Mouse (Mus musculus) E14TG2a.4 (cell line): Measurements from ENCODE around the gene Hist2h4.

Experiments
- H3K27me3 ChIP-seq: 2 replicates; pipeline ENCODE4 v1.6.1; 2014; ENCODE audit warnings: low read length, control low read depth; ENCODE audit not compliant: insufficient read depth
- H3K36me3 ChIP-seq: 2 replicates; pipeline ENCODE4 v1.6.1; 2014; ENCODE audit warnings: low read length, control low read depth; ENCODE audit not compliant: insufficient read depth
- H3K4me1 ChIP-seq: replicated peaks from 2 replicates; pipeline ENCODE4 v1.6.1; 2014; ENCODE audit warnings: low read depth, low read length, control low read depth
- H3K4me3 ChIP-seq: replicated peaks from 2 replicates; pipeline ENCODE4 v1.5.1; 2014; ENCODE audit warnings: mild to moderate bottlenecking, low read length
- H3K9me3 ChIP-seq: 2 replicates; pipeline ENCODE4 v1.6.1; 2014; ENCODE audit warnings: low read length, control low read depth
- CTCF ChIP-seq: conservative IDR thresholded peaks from 2 replicates; pipeline ENCODE4 v1.5.1; 2014; ENCODE audit warnings: low read length
- NANOG ChIP-seq: IDR thresholded peaks from 2 replicates; pipeline ENCODE4 v1.6.1; 2014; ENCODE audit warnings: borderline replicate concordance, low read length, mixed read lengths
- POU5F1 ChIP-seq: IDR thresholded peaks from 2 replicates; pipeline ENCODE4 v1.6.1; 2014; ENCODE audit warnings: low read length, borderline replicate concordance

The Hist2h4 gene

GRCm38 (mm10) chr3:96264404-96264949, 1.4 kb upstream of the Hist2h4 start:
- TF ChIP-seq CTCF (no peak), NANOG (no peak), POU5F1 (no peak)

GRCm38 (mm10) chr3:96263558-96264403, 670 bp upstream of the Hist2h4 start:
- H3K9me3 ChIP-seq, result no peaks in the 10 kb centered on the region
- TF ChIP-seq NANOG, result no peak
- TF ChIP-seq POU5F1, result no peak
- TF ChIP-seq CTCF, result no peak
- H3K27me3 ChIP-seq, result no peaks in the 10 kb centered on the region
- H3K4me3 ChIP-seq, result peak overlapping the region; percentile 79
- H3K4me1 ChIP-seq, result peaks cover 55% of the 10 kb centered on the region
- H3K36me3 ChIP-seq, result no peaks in the 10 kb centered on the region

More at GRCm38 (mm10) chr3:96264404-96264949, 1.4 kb upstream of the Hist2h4 start:
- Histone ChIP-seq H3K9me3 (no peaks in the 10 kb centered on the region), H3K27me3 (no peaks in the 10 kb centered on the region), H3K4me3 (peak overlapping the region; percentile 79), H3K4me1 (peaks cover 52% of the 10 kb centered on the region), H3K36me3 (no peaks in the 10 kb centered on the region)

GRCm38 (mm10) chr3:96262216-96262875, 765 bp downstream of the Hist2h4 start:
- Histone ChIP-seq H3K36me3 (no peaks in the 10 kb centered on the region), H3K4me3 (peak overlapping the region; percentile 79), H3K9me3 (no peaks in the 10 kb centered on the region), H3K27me3 (no peaks in the 10 kb centered on the region), H3K4me1 (peaks cover 53% of the 10 kb centered on the region)
- TF ChIP-seq NANOG (no peak), CTCF (no peak), POU5F1 (no peak)

- H3K27me3 ChIP-seq, result no peaks in the 10 kb centered on the region
- H3K4me1 ChIP-seq, result peaks cover 46% of the 10 kb centered on the region
- no peaks in the 10 kb centered on the region for H3K36me3 ChIP-seq
- TF ChIP-seq NANOG (no peak), POU5F1 (no peak), CTCF (no peak)
- peak overlapping the region; percentile 79 for H3K4me3 ChIP-seq
- H3K9me3 ChIP-seq, result no peaks in the 10 kb centered on the region
Observed at GRCm38 (mm10) chr3:96261623-96262022, 1.5 kb downstream of the Hist2h4 start.

GRCm38 (mm10) chr3:96260220-96260619, 2.9 kb downstream of the Hist2h4 start:
- TF ChIP-seq POU5F1 (no peak), NANOG (no peak), CTCF (no peak)
- no peaks in the 10 kb centered on the region for H3K36me3 ChIP-seq
- peaks cover 58% of the 10 kb centered on the region for H3K4me1 ChIP-seq
- no peaks in the 10 kb centered on the region for H3K27me3 ChIP-seq
- H3K9me3 ChIP-seq, result no peaks in the 10 kb centered on the region
- no peak overlapping the region for H3K4me3 ChIP-seq

- TF ChIP-seq POU5F1 (no peak), CTCF (no peak), NANOG (no peak)
- Histone ChIP-seq H3K9me3 (no peaks in the 10 kb centered on the region), H3K4me3 (no peak overlapping the region), H3K27me3 (no peaks in the 10 kb centered on the region), H3K4me1 (peaks cover 48% of the 10 kb centered on the region), H3K36me3 (no peaks in the 10 kb centered on the region)
Observed at GRCm38 (mm10) chr3:96257190-96257589, 5.9 kb downstream of the Hist2h4 start.

- no peaks in the 10 kb centered on the region for H3K27me3 ChIP-seq
- TF ChIP-seq CTCF (no peak), POU5F1 (no peak), NANOG (no peak)
- peaks cover 38% of the 10 kb centered on the region for H3K4me1 ChIP-seq
- H3K4me3 ChIP-seq, result no peak overlapping the region
- H3K9me3 ChIP-seq, result no peaks in the 10 kb centered on the region
- H3K36me3 ChIP-seq, result no peaks in the 10 kb centered on the region
Observed at GRCm38 (mm10) chr3:96255926-96256593, 7.1 kb downstream of the Hist2h4 start.
